Mouse (Mus musculus) heart, adult 2 months (tissue): ENCODE measurements around the gene Wnt2b.

ENCODE experiments used
- CTCF ChIP-seq: fragments of 200-600 bp; IDR thresholded peaks from 2 replicates; pipeline ENCODE4 v1.8.1; 2022; ENCODE audit warnings: antibody characterized with exemption, mild to moderate bottlenecking, moderate library complexity
- POLR2A ChIP-seq: fragments of 200-500 bp; IDR thresholded peaks from 2 replicates; pipeline ENCODE4 v1.6.1; 2011; ENCODE audit warnings: mild to moderate bottlenecking, low read depth, low read length, control low read depth; ENCODE audit not compliant: insufficient read depth

GRCm38 (mm10) chr3:104940691-104941090, 21.0 kb downstream of the Wnt2b start:
- TF ChIP-seq CTCF (no peak), POLR2A (no peak)
